Mouse (Mus musculus): ENCODE results near the gene Gm21981.
A peak's percentile ranks its signal among the peaks of the same experiment; 100 is the strongest.

DNA sequence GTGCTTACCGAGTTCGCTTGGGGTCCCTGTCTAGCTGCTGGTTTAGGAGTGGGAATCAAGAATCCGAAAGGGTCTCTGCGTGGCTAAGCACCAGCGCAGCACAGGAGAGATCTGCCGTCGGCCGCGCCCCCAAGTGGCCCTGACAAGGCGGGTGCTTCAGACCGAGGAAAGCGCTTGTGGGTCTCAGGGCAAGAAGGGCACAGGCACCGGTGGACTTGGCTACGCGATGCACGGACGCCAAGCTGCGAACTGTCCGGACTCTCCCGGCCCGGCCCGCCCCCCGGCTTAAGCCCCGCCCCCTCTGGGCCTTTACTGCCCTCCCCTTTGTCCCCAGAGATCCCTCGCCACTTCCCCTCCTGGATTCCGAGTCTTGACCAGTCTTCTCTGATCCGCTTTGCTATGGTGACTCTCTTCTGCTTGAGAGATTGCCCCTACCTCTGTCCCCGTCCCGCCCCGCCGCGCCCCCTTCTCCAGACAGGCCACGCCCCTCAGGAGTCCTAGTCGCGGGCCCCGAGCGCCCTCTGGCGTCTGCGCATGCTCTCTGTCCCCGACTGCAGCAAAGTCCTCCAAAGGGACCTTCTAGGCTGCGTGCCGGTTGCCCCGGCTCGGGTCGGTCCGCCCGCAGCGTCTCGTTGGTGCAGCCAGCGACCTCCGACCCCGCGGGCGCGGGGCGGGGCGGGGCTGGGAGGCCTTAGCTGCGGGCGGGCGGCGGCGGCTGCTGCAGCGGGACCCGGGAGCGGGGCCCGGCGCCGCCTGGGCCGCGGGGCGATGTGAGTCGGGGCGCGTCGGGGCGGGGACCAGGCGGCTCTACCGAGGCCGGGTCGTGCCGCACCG lies 465 bp upstream of the Gm21981 start, which contains the start of gene Prickle4:
- peak; percentile 83 for TF ChIP-seq CTCF (IDR thresholded peaks at IDR 0.05; ENCODE audit: low read depth)
- TF ChIP-seq EP300 (IDR thresholded peaks at IDR 0.05; ENCODE audit: low read depth), result no peak

Measured in heart, postnatal 0 days (tissue).